Mouse (Mus musculus) forebrain, embryonic 14.5 days (tissue): ENCODE data around the gene Ccdc34. TPM values are rescaled to one million over a fixed set of nuclear protein-coding genes. Genes with fewer than 3 reads are reported as not detected.

Experiments used
- ATAC-seq: fragments of 200-750 bp; cut with Nextera tagmentation; 2 replicates; pipeline ENCODE4 v1.8.0; 2017; ENCODE audit warnings: mild to moderate bottlenecking, moderate library complexity
- DNase-seq: peaks from one replicate; pipeline ENCODE4 v3.0.0-alpha.2; 2015; ENCODE audit warnings: low spot score
- H3K27ac ChIP-seq: fragments of 300-500 bp; sonication (generic); 2 replicates; pipeline ENCODE4 v1.5.1; 2014; ENCODE audit warnings: low read depth, mild to moderate bottlenecking, control low read depth, low read length, moderate library complexity
- H3K27me3 ChIP-seq: fragments of 300-500 bp; sonication (generic); replicated peaks from 2 replicates; pipeline ENCODE4 v1.6.1; 2014; ENCODE audit warnings: low read length, control low read depth, mixed read lengths; ENCODE audit not compliant: control insufficient read depth, insufficient read depth
- H3K36me3 ChIP-seq: fragments of 300-500 bp; sonication (generic); 2 replicates; pipeline ENCODE4 v1.6.1; 2014; ENCODE audit warnings: low read length, control low read depth; ENCODE audit not compliant: control insufficient read depth, insufficient read depth
- H3K4me1 ChIP-seq: fragments of 300-500 bp; sonication (generic); 2 replicates; pipeline ENCODE4 v1.6.1; 2014; ENCODE audit warnings: antibody characterized with exemption, low read length, control low read depth; ENCODE audit not compliant: control insufficient read depth, insufficient read depth
- H3K4me2 ChIP-seq: fragments of 300-500 bp; sonication (generic); 2 replicates; pipeline ENCODE4 v1.6.1; 2014; ENCODE audit warnings: mild to moderate bottlenecking, control low read depth, low read length
- H3K4me3 ChIP-seq: fragments of 300-500 bp; sonication (generic); 2 replicates; pipeline ENCODE4 v1.5.1; 2014; ENCODE audit warnings: low read depth, low read length, control low read depth
- H3K9ac ChIP-seq: fragments of 300-500 bp; sonication (generic); 2 replicates; pipeline ENCODE4 v1.6.1; 2014; ENCODE audit warnings: mild to moderate bottlenecking, low read length, control low read depth, moderate library complexity
- H3K9me3 ChIP-seq: fragments of 300-500 bp; sonication (generic); replicated peaks from 2 replicates; pipeline ENCODE4 v1.6.1; 2016; ENCODE audit warnings: low read length, control low read depth, mixed read lengths; ENCODE audit not compliant: control insufficient read depth
- WGBS: fragments of 180-500 bp; shearing (Covaris S2); extraction: QIAGEN DNeasy Blood & Tissue Kit; methylation state at CpG from one replicate; pipeline ENCODE4 v1.1.7; 2014; 5-methylcytosine and 5-hydroxymethylcytosine counted together
- polyA plus RNA-seq: library from polyadenylated mRNA; unstranded; fragments of >200 nt; fragmentation: Nextera tagmentation; extraction: Ambion mirVana; gene quantifications from 2 replicates; pipeline ENCODE4 v1.2.1, GENCODE M21; 2014

Gene Ccdc34
- polyA plus RNA-seq, 1 experiment from 2014 or later = 35.8 TPM

DNA sequence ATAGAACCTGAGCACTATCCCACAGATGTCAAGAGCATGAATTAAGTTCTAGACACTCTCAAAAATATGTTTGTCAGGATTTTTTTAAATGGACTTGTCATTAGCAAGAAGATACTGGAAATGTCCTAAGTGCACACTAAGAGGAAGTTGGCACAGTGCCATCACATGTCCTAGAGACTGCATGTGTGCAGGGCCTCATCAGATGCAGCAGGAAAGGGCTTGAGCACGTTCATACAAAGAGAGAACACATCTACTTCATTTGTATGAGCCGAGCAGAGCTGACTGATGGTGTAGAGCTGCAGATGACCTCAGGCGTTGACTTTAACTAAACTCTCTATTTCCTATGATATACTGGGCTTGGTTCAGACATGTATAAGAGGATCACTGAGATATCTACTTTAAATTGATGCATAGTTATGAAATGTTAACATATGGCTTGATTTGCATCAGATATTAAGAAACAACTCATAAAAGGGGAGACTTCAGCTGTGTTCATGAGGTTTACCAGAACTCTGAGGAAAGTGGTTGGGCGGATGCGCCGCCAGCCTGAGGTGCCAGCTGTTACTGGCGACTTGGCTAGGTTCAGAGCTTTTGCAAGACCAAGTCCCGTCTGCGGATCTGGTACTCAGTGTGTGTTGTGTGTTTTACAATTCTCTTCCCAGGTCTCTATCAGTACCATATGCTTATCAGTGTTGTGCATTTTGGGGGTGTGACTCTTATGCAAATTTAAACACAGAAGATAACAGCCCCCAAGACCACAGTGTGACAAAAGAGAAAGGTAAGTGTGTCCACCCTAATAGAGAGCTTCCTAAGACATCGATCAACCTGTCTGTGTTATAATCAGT is 10.0 kb upstream of the Ccdc34 start:
- WGBS = 95% methylated on average over 10 of the region's 10 CpGs
- Histone ChIP-seq H3K27ac (no peak overlapping the region), H3K4me1 (no peaks in the 10 kb centered on the region), H3K9me3 (no peaks in the 10 kb centered on the region), H3K4me2 (no peak overlapping the region), H3K9ac (no peak overlapping the region), H3K4me3 (no peak overlapping the region), H3K27me3 (no peaks in the 10 kb centered on the region), H3K36me3 (0 out of 2 replicates have a peak, but pooled peaks cover 4% of the 10 kb centered on the region)
- ATAC-seq (no peak), DNase-seq (no peak)

DNA sequence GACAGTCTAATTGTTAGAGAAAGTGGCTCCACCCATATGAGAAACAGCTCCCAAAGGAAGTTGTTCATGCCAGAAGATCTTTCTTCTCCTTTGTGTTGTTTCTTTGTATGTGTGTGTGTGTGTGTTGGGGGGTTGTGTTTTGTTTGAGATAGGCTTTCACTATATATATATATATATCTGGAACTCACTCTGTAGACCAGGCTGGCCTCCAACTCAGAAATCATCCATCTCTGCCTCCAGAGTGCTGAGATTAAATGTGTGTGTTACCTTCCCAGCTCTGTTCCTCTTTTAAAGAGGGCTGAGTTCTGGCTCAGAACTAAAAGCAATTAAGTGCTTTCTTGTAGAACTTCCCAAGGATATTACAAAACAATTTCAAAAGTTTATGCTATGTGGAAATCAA is 8.2 kb upstream of the Ccdc34 start:
- ATAC-seq (no peak), DNase-seq (no peak)
- Histone ChIP-seq H3K4me2 (no peak overlapping the region), H3K4me3 (no peak overlapping the region), H3K9me3 (no peaks in the 10 kb centered on the region), H3K27me3 (no peaks in the 10 kb centered on the region), H3K27ac (no peak overlapping the region), H3K9ac (no peak overlapping the region), H3K36me3 (0 out of 2 replicates have a peak, but pooled peaks cover 4% of the 10 kb centered on the region), H3K4me1 (no peaks in the 10 kb centered on the region)

DNA sequence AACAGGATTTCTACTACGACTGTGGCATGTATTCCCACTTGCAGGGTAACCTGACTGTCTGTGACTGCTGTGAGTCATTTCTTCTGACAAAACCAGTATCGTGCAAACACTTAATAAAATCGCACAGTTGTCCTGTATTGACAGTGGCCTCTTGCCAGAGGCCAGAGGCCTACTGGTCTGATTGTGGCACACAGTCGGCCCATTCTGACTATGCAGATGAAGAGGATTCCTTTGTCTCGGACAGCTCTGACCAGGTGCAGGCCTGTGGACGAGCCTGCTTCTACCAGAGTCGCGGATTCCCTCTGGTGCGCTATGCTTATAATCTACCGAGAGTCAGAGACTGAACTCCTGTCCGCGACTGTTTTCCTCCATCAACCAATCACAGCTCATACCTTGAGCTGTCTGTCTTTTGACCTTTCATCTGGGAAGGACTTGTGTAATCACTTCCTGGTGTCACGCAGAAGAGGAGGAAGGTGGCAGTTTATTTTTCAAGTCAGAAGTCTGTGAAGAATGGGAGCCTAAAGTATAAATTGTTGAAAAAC is 5.4 kb upstream of the Ccdc34 start:
- 92% methylated on average over 13 of the region's 13 CpGs for WGBS
- DNase-seq (no peak), ATAC-seq (no peak)
- Histone ChIP-seq H3K9me3 (no peaks in the 10 kb centered on the region), H3K4me2 (no peak overlapping the region), H3K27ac (no peak overlapping the region), H3K4me3 (no peak overlapping the region), H3K9ac (no peak overlapping the region), H3K4me1 (no peaks in the 10 kb centered on the region), H3K27me3 (no peaks in the 10 kb centered on the region), H3K36me3 (0 out of 2 replicates have a peak, but pooled peaks cover 4% of the 10 kb centered on the region)

DNA sequence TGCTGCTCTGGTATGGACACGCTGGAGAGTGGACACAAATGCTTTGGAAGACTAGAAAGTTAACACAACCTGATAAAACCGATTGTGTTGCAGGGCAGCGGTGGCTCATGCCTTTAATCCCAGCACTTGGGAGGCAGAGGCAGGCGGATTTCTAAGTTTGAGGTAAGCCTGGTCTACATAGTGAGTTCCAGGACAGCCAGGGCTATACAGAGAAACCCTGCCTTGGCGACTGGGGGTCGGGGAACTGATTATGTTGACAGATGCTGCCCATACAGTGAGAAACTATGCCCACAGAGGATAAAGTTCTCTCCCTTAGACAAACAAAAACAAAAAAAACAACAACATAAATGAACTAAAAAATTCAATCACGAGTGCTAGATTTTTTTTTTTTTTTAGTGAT is 530 bp upstream of the Ccdc34 start:
- no peaks in the 10 kb centered on the region for H3K9me3 ChIP-seq
- peak overlapping the region; percentile 96 for H3K9ac ChIP-seq
- 0 out of 2 replicates have a peak overlapping the region, but pooled peaks have one; percentile 74 for H3K27ac ChIP-seq
- DNase-seq (no peak), ATAC-seq (peak; percentile 27)
- peaks cover 4% of the 10 kb centered on the region; the same call in 1 of the 2 replicates for H3K36me3 ChIP-seq
- H3K4me1 ChIP-seq = peaks cover 15% of the 10 kb centered on the region; the same call in 1 of the 2 replicates
- 44% methylated on average over 7 of the region's 7 CpGs for WGBS
- peak overlapping the region; percentile 82 for H3K4me2 ChIP-seq
- H3K27me3 ChIP-seq = no peaks in the 10 kb centered on the region
- H3K4me3 ChIP-seq = peak overlapping the region; percentile 80

DNA sequence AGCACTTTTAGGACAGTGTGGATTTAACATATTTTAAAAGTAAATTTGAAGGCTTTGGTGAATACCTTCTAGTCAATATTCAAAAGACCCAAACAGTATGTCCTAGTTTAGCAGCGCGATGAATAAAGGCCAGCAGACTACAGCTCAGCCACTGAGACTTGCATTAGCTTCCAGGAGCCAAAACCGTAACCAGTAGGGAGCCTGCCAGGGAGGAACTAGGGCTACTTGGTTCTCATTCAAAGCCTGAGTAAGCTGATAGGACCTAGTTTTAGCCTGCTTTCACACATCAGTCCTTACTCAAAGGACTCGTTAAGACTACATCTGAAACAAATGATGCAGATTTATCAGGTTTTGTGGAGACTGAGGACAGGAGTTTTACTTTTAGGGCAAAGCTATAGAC is 2.0 kb downstream of the Ccdc34 start:
- peak overlapping the region; percentile 82; the same call in 1 of the 2 replicates for H3K4me2 ChIP-seq
- ATAC-seq (no peak), DNase-seq (no peak)
- peaks cover 15% of the 10 kb centered on the region; the same call in 1 of the 2 replicates for H3K4me1 ChIP-seq
- no peaks in the 10 kb centered on the region for H3K9me3 ChIP-seq
- no peak overlapping the region for H3K4me3 ChIP-seq
- no peaks in the 10 kb centered on the region for H3K27me3 ChIP-seq
- no peak overlapping the region for H3K27ac ChIP-seq
- no peak overlapping the region for H3K9ac ChIP-seq
- WGBS = 65% methylated on average over 4 of the region's 4 CpGs
- peaks cover 14% of the 10 kb centered on the region for H3K36me3 ChIP-seq

DNA sequence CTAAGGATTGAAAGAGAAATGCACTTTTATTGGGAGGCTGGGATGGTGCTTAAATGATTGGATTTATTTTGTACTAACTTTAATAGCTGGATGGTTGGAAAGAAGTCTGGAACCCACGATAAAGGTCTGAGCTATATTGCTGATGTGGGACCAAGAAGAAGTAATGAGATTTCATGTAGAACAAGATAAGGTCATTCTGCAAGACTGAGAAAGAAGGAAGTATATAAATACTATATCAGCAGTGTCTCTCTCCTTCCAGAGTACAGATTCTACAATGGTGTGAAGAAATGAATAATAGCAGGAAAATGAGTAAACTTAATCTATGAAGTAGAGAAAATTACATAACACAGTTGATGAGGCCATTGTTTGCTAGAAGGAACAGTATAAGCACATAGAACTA is 2.8 kb downstream of the Ccdc34 start:
- Histone ChIP-seq H3K27me3 (no peaks in the 10 kb centered on the region), H3K27ac (no peak overlapping the region), H3K4me3 (no peak overlapping the region), H3K9ac (no peak overlapping the region), H3K4me1 (peaks cover 15% of the 10 kb centered on the region; the same call in 1 of the 2 replicates), H3K4me2 (no peak overlapping the region), H3K36me3 (peaks cover 14% of the 10 kb centered on the region), H3K9me3 (no peaks in the 10 kb centered on the region)
- ATAC-seq (no peak), DNase-seq (no peak)
- 98% methylated on average over 1 of the region's 1 CpGs for WGBS

DNA sequence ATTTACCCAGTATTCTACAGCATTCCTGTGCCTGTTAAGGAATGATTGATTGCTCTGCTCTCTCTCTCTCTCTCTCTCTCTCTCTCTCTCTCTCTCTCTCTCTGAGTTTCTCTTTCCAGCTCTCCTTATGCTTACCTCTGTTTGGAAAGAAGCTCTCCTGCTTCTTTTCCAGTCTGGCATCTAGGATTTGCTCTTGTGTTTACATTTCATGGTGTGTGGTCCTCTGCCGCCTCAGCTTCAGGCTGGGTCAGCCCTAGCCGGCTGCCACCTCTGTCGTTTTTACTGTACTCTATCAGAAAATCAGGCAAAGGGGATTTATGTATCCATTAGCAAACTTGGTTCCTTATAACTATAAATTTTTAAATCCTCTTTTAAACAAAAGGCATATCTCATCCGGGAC is 18.6 kb downstream of the Ccdc34 start:
- Histone ChIP-seq H3K4me3 (no peak overlapping the region), H3K4me1 (no peaks in the 10 kb centered on the region), H3K36me3 (peaks cover 20% of the 10 kb centered on the region), H3K27me3 (no peaks in the 10 kb centered on the region), H3K9ac (no peak overlapping the region), H3K27ac (no peak overlapping the region), H3K4me2 (no peak overlapping the region), H3K9me3 (no peaks in the 10 kb centered on the region)
- 51% methylated on average over 4 of the region's 4 CpGs for WGBS
- ATAC-seq = no peak
- DNase-seq = no peak

DNA sequence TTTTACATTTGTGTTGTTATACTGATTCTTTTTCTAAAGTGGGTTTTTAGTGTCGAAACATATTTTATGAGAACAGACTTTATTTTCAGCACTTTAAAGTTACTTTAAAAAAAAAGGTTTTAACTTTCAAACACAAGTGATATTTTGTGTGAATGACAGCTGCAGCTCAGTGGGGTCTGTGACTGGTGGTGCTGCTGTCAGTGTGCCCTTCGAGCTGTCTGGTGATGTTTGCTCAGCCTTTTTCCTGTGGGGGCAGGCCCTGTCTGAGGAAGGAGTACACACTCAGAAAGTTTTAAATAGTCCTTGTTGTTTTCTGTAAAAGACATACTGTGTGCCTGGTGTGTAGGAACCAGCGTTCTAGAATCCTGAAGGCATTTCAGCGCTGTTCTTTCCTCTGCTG is 19.0 kb downstream of the Ccdc34 start:
- Histone ChIP-seq H3K4me3 (no peak overlapping the region), H3K27me3 (no peaks in the 10 kb centered on the region), H3K9ac (no peak overlapping the region), H3K9me3 (no peaks in the 10 kb centered on the region), H3K4me1 (no peaks in the 10 kb centered on the region), H3K27ac (no peak overlapping the region), H3K4me2 (no peak overlapping the region), H3K36me3 (peaks cover 20% of the 10 kb centered on the region)
- no peak for DNase-seq
- WGBS = 94% methylated on average over 4 of the region's 4 CpGs
- no peak for ATAC-seq

DNA sequence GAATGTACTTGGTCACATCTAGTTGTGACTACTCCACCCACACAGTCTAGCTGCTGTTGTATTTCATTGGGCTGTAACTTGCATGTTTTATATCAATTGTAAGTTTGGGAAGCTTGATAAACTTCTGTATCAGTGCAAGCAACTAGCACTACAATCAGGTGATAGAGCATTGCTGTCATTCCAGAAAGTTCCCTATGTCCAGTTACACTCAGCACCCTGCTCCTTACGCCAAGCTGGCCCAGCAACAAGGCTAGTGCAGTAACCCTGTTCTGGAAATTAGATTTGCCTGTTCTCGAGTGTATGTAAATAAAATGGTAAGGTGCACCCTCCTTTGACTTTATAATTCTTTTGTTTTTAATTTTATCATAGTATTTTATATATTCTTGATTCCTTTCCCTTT is 19.6 kb downstream of the Ccdc34 start:
- Histone ChIP-seq H3K27ac (no peak overlapping the region), H3K9me3 (no peaks in the 10 kb centered on the region), H3K9ac (no peak overlapping the region), H3K4me1 (no peaks in the 10 kb centered on the region), H3K4me2 (no peak overlapping the region), H3K4me3 (no peak overlapping the region), H3K36me3 (peaks cover 20% of the 10 kb centered on the region), H3K27me3 (no peaks in the 10 kb centered on the region)
- DNase-seq (no peak), ATAC-seq (no peak)
- 93% methylated on average over 2 of the region's 2 CpGs for WGBS
